ENCODE assay signal across 9 mouse cellular contexts in the genomic region with DNA sequence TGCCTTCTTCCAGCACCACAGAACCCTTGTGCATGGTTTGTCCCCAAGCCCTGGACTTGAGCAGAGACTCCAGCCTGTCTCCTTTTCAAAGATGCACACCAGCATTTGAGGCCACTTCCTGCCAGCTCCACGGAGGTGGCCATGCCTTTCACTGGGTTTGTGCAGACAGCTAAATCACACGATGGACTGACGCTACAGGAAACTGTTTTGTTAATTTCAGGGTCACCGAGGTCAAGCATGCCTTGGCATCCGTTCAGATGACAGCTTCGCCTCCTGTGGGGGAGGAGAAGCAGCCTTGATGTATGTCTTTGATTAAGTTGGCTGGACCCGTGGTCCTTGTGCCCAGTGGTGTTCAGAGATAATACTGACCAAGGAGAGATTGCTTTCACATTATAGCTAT. TPM values are rescaled to one million over a fixed set of nuclear protein-coding genes. Genes with fewer than 3 reads are reported as not detected.
DNase-seq lines count a peak whose midpoint lies in the region; ATAC-seq and TF ChIP-seq lines count a peak whose summit lies in the region.
"Had no signal": no experiment of that assay in that cellular context is flagged by ENCODE, and none has a peak within 500 bp of the region (broad histone marks: within the 10 kb centered on the region; RNA-seq: fewer than 3 reads in every experiment).

No protein-coding gene starts in this region.

- 21% methylated on average over 7 of the region's 7 CpGs for WGBS in embryonic facial prominence, embryonic 13.5 days
- WGBS in kidney, postnatal 0 days = 11% methylated on average over 7 of the region's 7 CpGs

- no peak overlapping the region for H3K4me3 ChIP-seq in gastrocnemius, adult 2 months
- no peak overlapping the region for H3K4me3 ChIP-seq in embryonic facial prominence, embryonic 13.5 days
- H3K4me3 ChIP-seq in kidney, postnatal 0 days (replicated peaks; ENCODE audit: low read depth, low read length) = no peak overlapping the region

- no peak overlapping the region for H3K9ac ChIP-seq in embryonic facial prominence, embryonic 13.5 days
- no peak overlapping the region for H3K9ac ChIP-seq in kidney, postnatal 0 days (ENCODE audit: low read depth, low read length)

- no peak for ATAC-seq in embryonic facial prominence, embryonic 13.5 days (ENCODE audit: insufficient number of reproducible peaks, insufficient read depth, low FRiP score, low TSS enrichment, low read depth)
- ATAC-seq in kidney, postnatal 0 days (replicated peaks; ENCODE audit: low FRiP score, low read depth) = no peak; the same call in 1 of the 2 replicates

- no peaks in the 10 kb centered on the region for H3K27me3 ChIP-seq in embryonic facial prominence, embryonic 13.5 days
- no peaks in the 10 kb centered on the region for H3K27me3 ChIP-seq in kidney, postnatal 0 days (ENCODE audit: insufficient read depth, low read length)

- TF ChIP-seq CTCF in gastrocnemius, adult 2 months (IDR thresholded peaks at IDR 0.05) = no peak
- no peak for TF ChIP-seq CTCF in kidney, postnatal 0 days (IDR thresholded peaks at IDR 0.05; ENCODE audit: low read depth)

- peak overlapping the region; percentile 35; the same call in 1 of the 2 replicates for H3K27ac ChIP-seq in gastrocnemius, adult 2 months
- H3K27ac ChIP-seq in embryonic facial prominence, embryonic 13.5 days = peak overlapping the region; percentile 39; the same call in 1 of the 2 replicates
- no peak overlapping the region for H3K27ac ChIP-seq in kidney, postnatal 0 days

- H3K4me1 ChIP-seq in embryonic facial prominence, embryonic 13.5 days = peaks cover 38% of the 10 kb centered on the region
- peaks cover 8% of the 10 kb centered on the region; the same call in 1 of the 2 replicates for H3K4me1 ChIP-seq in kidney, postnatal 0 days (replicated peaks; ENCODE audit: insufficient read depth, low read length)

- intact Hi-C loops in gastrocnemius, adult 2 months (cut with DNase I) = no loop called here

- H3K4me2 ChIP-seq in embryonic facial prominence, embryonic 13.5 days = no peak overlapping the region
- H3K4me2 ChIP-seq in kidney, postnatal 0 days (ENCODE audit: low read length) = no peak overlapping the region

- no peak for DNase-seq in gastrocnemius, adult 2 months
- DNase-seq in gastrocnemius, postnatal 10 days = no peak
- DNase-seq in 416B (ENCODE audit: low read depth) = peak; percentile 60
- DNase-seq in kidney, postnatal 0 days (ENCODE audit: low spot score) = peak; percentile 48
- no peak for DNase-seq in T-cell, adult 2 months (ENCODE audit: low spot score)
- no peak for DNase-seq in urinary bladder, postnatal 25 days (ENCODE audit: low spot score)
- no peak for DNase-seq in gastrocnemius, postnatal 4 days (ENCODE audit: low spot score in 2 of 2)
- DNase-seq: layer of hippocampus, adult 9-11 months had no signal

- H3K9me3 ChIP-seq in embryonic facial prominence, embryonic 13.5 days = no peaks in the 10 kb centered on the region
- H3K9me3 ChIP-seq in kidney, postnatal 0 days (replicated peaks; ENCODE audit: low read length) = no peaks in the 10 kb centered on the region

- peaks cover 39% of the 10 kb centered on the region for H3K36me3 ChIP-seq in embryonic facial prominence, embryonic 13.5 days
- peaks cover 13% of the 10 kb centered on the region for H3K36me3 ChIP-seq in kidney, postnatal 0 days (ENCODE audit: insufficient read depth, low read length)

RNA-seq across cellular contexts. Expression of gene Ccdc6, which starts 52.2 kb away (rescaled TPM):
- 100 to 1,000 TPM in 1 of 2 experiments, 10 to 100 TPM in 1; 94.2 to 115 TPM for total RNA-seq in gastrocnemius, adult 2 months (2021)
- total RNA-seq in gastrocnemius, postnatal 10 days (2021) = 10 to 100 TPM; 77.2 to 80.5 TPM
- polyA plus RNA-seq in embryonic facial prominence, embryonic 13.5 days (2015; fragmentation: Nextera tagmentation; extraction: Ambion mirVana) = 15.5 and 16.2 TPM in 2 replicates
- 16.6 and 18.5 TPM in 2 replicates for polyA plus RNA-seq in kidney, postnatal 0 days (2015; fragmentation: Nextera tagmentation; extraction: Ambion mirVana)
- total RNA-seq in gastrocnemius, postnatal 4 days (2021) = 10 to 100 TPM; 65.3 to 73.4 TPM

RNA-seq across cellular contexts. Expression of gene Mrln, which starts 55.4 kb away (rescaled TPM):
- 100 to 1,000 TPM; 201 to 276 TPM for total RNA-seq in gastrocnemius, adult 2 months (2021)
- 100 to 1,000 TPM; 153 to 155 TPM for total RNA-seq in gastrocnemius, postnatal 10 days (2021)
- 4.4 and 5.5 TPM in 2 replicates for polyA plus RNA-seq in embryonic facial prominence, embryonic 13.5 days (2015; fragmentation: Nextera tagmentation; extraction: Ambion mirVana)
- 6.0 and 9.8 TPM in 2 replicates for polyA plus RNA-seq in kidney, postnatal 0 days (2015; fragmentation: Nextera tagmentation; extraction: Ambion mirVana)
- 100 to 1,000 TPM; 151 to 157 TPM for total RNA-seq in gastrocnemius, postnatal 4 days (2021)

Comparison
In these comparisons a context has a peak if more than half of its experiments do, and no peak if none do; other contexts are left out.
1. DNase-seq: peak in 416B (single experiment) and kidney, postnatal 0 days (single experiment); none in gastrocnemius, adult 2 months (single experiment), gastrocnemius, postnatal 10 days (single experiment), T-cell, adult 2 months (single experiment), urinary bladder, postnatal 25 days (single experiment) and gastrocnemius, postnatal 4 days (0 of 2).